Mouse (Mus musculus) heart, embryonic 13.5 days (tissue): ENCODE measurements around the gene 4930451I11Rik. TPM values are rescaled to one million over a fixed set of nuclear protein-coding genes. Genes with fewer than 3 reads are reported as not detected.

Experiments
- ATAC-seq: fragments of 200-750 bp; cut with Nextera tagmentation; 2 replicates; pipeline ENCODE4 v1.8.0; 2017; ENCODE audit warnings: moderate TSS enrichment; ENCODE audit not compliant: insufficient number of reproducible peaks, low FRiP score, low TSS enrichment; ENCODE audit errors: extremely low read depth
- H3K27ac ChIP-seq: fragments of 300-500 bp; sonication (generic); replicated peaks from 2 replicates; pipeline ENCODE4 v1.5.1; 2015; ENCODE audit warnings: moderate library complexity, mild to moderate bottlenecking, inconsistent platforms
- H3K27me3 ChIP-seq: fragments of 300-500 bp; sonication (generic); replicated peaks from 2 replicates; pipeline ENCODE4 v1.6.1; 2015; ENCODE audit warnings: mild to moderate bottlenecking, inconsistent platforms
- H3K36me3 ChIP-seq: fragments of 300-500 bp; sonication (generic); 2 replicates; pipeline ENCODE4 v1.6.1; 2015; ENCODE audit warnings: mild to moderate bottlenecking, inconsistent platforms
- H3K4me1 ChIP-seq: fragments of 300-500 bp; sonication (generic); 2 replicates; pipeline ENCODE4 v1.6.1; 2015; ENCODE audit warnings: inconsistent platforms
- H3K4me2 ChIP-seq: fragments of 300-500 bp; sonication (generic); 2 replicates; pipeline ENCODE4 v1.6.1; 2015; ENCODE audit warnings: inconsistent platforms, mild to moderate bottlenecking, moderate library complexity
- H3K4me3 ChIP-seq: fragments of 300-500 bp; sonication (generic); 2 replicates; pipeline ENCODE4 v1.5.1; 2015; ENCODE audit warnings: moderate library complexity, mild to moderate bottlenecking, inconsistent platforms
- H3K9ac ChIP-seq: fragments of 300-500 bp; sonication (generic); 2 replicates; pipeline ENCODE4 v1.6.1; 2015; ENCODE audit warnings: inconsistent platforms, mild to moderate bottlenecking, moderate library complexity
- H3K9me3 ChIP-seq: fragments of 300-500 bp; sonication (generic); 2 replicates; pipeline ENCODE4 v1.6.1; 2016; ENCODE audit warnings: inconsistent platforms
- WGBS: fragments of 180-500 bp; shearing (Covaris S2); methylation state at CpG from one replicate; pipeline ENCODE4 v1.1.7; 2015; ENCODE audit warnings: mixed read lengths; 5-methylcytosine and 5-hydroxymethylcytosine counted together
- polyA plus RNA-seq: library from polyadenylated mRNA; unstranded; fragments of >200 nt; fragmentation: Nextera tagmentation; extraction: Ambion mirVana; gene quantifications from 2 replicates; pipeline ENCODE4 v1.2.1, GENCODE M21; 2015

Gene 4930451I11Rik
- polyA plus RNA-seq, result not detected in 2 replicates

DNA sequence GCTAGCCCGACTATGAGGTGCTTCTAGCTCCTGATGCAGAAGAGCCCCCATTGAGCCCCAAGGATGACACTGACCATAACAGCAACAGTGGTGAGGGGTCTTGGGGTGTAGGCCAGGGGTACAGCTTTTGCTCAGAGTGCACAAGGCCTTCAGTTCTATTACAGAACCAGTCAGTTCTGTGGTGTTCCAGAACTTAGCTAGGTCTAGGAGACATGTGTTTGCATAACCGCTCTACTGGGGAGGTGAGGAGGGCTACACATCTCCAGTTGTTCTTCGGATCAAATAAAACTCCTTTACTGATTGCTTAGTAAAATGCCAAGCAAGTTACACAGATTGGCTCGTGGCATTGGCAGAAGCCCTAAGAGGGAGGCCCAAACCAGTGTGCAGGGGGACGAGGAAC lies at the start of gene 4930451I11Rik:
4930451I11Rik (minus strand) TSS at position 101 of the 400 bp plus-strand sequence.
- H3K27ac ChIP-seq, result no peak within 1 kb of the TSS
- H3K4me1 ChIP-seq, result peaks cover 5% of the 10 kb centered on the region
- peak within 1 kb of the TSS; percentile 68 for H3K4me2 ChIP-seq
- H3K9me3 ChIP-seq, result no peaks in the 10 kb centered on the region
- H3K27me3 ChIP-seq, result peaks cover 57% of the 10 kb centered on the region
- ATAC-seq, result no peak
- H3K9ac ChIP-seq, result peak within 1 kb of the TSS; percentile 65; the same call in 1 of the 2 replicates
- H3K36me3 ChIP-seq, result no peaks in the 10 kb centered on the region
- WGBS, result 50% methylated on average over 5 of the region's 5 CpGs
- H3K4me3 ChIP-seq, result peak within 1 kb of the TSS; percentile 45

- peak overlapping the region; percentile 98 for H3K9ac ChIP-seq
- H3K27me3 ChIP-seq, result no peaks in the 10 kb centered on the region
Measured at GRCm38 (mm10) chr7:126881040-126881439, 49.6 kb upstream of the 4930451I11Rik start.

GRCm38 (mm10) chr7:126877239-126877638 lies 45.8 kb upstream of the 4930451I11Rik start:
- ATAC-seq, result no peak

More at GRCm38 (mm10) chr7:126881040-126881439, 49.6 kb upstream of the 4930451I11Rik start:
- H3K27ac ChIP-seq, result peak overlapping the region; percentile 98
- peak overlapping the region; percentile 100 for H3K4me2 ChIP-seq
- peaks cover 47% of the 10 kb centered on the region for H3K4me1 ChIP-seq
- H3K4me3 ChIP-seq, result peak overlapping the region; percentile 93
- peaks cover 48% of the 10 kb centered on the region for H3K36me3 ChIP-seq
- H3K9me3 ChIP-seq, result no peaks in the 10 kb centered on the region
- no peak for ATAC-seq
- WGBS, result 63% methylated on average over 6 of the region's 6 CpGs

GRCm38 (mm10) chr7:126870520-126870891 lies 39.1 kb upstream of the 4930451I11Rik start:
- H3K27ac ChIP-seq, result no peak overlapping the region
- H3K4me3 ChIP-seq, result no peak overlapping the region
- H3K9ac ChIP-seq, result no peak overlapping the region
- no peak for ATAC-seq
- H3K36me3 ChIP-seq, result peaks cover 100% of the 10 kb centered on the region
- H3K9me3 ChIP-seq, result no peaks in the 10 kb centered on the region
- 97% methylated on average over 2 of the region's 2 CpGs for WGBS
- H3K27me3 ChIP-seq, result no peaks in the 10 kb centered on the region
- H3K4me1 ChIP-seq, result 0 out of 2 replicates have a peak, but pooled peaks cover 3% of the 10 kb centered on the region
- H3K4me2 ChIP-seq, result no peak overlapping the region

More at GRCm38 (mm10) chr7:126877239-126877638, 45.8 kb upstream of the 4930451I11Rik start:
- H3K27me3 ChIP-seq, result no peaks in the 10 kb centered on the region
- H3K4me1 ChIP-seq, result peaks cover 24% of the 10 kb centered on the region
- H3K27ac ChIP-seq, result no peak overlapping the region
- no peaks in the 10 kb centered on the region for H3K9me3 ChIP-seq
- no peak overlapping the region for H3K4me3 ChIP-seq
- WGBS, result 97% methylated on average over 1 of the region's 1 CpGs
- H3K9ac ChIP-seq, result no peak overlapping the region
- no peak overlapping the region for H3K4me2 ChIP-seq
- H3K36me3 ChIP-seq, result peaks cover 86% of the 10 kb centered on the region

- no peak for ATAC-seq
- H3K36me3 ChIP-seq, result peaks cover 100% of the 10 kb centered on the region
- 88% methylated on average over 23 of the region's 23 CpGs for WGBS
- H3K9ac ChIP-seq, result no peak overlapping the region
- H3K4me2 ChIP-seq, result no peak overlapping the region
- no peak overlapping the region for H3K4me3 ChIP-seq
- H3K4me1 ChIP-seq, result 0 out of 2 replicates have a peak, but pooled peaks cover 3% of the 10 kb centered on the region
- H3K27ac ChIP-seq, result no peak overlapping the region
- H3K27me3 ChIP-seq, result no peaks in the 10 kb centered on the region
- H3K9me3 ChIP-seq, result no peaks in the 10 kb centered on the region
Measured at GRCm38 (mm10) chr7:126869780-126870519, 38.5 kb upstream of the 4930451I11Rik start.

- ATAC-seq, result no peak
- WGBS, result 87% methylated on average over 12 of the region's 12 CpGs
- no peak overlapping the region for H3K27ac ChIP-seq
Measured at GRCm38 (mm10) chr7:126868003-126868402, 36.6 kb upstream of the 4930451I11Rik start.

DNA sequence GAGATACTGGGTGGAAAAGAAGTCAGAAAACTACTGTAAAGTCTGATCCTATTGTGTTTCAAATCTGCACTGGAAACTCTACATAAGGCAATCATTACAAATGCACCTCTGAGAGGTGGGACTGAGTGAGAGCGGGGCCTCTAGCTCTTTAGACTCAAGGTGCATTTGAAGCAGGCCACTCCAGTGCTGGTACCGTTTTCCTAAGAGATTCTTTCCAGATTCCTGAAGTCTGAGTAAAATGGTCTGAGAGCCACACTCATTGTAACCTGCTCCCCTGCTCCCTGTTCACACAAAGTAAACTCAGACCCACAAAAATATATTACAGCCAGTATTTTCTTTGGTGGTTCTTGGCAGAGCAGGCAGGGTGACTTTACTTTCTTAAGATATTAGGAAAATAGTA lies 36.1 kb upstream of the 4930451I11Rik start:
- Histone ChIP-seq H3K27me3 (no peaks in the 10 kb centered on the region), H3K4me3 (no peak overlapping the region), H3K4me1 (peaks cover 19% of the 10 kb centered on the region), H3K4me2 (no peak overlapping the region), H3K27ac (no peak overlapping the region), H3K36me3 (peaks cover 91% of the 10 kb centered on the region), H3K9ac (no peak overlapping the region), H3K9me3 (no peaks in the 10 kb centered on the region)
- WGBS, result 80% methylated on average over 2 of the region's 2 CpGs
- ATAC-seq, result no peak

More at GRCm38 (mm10) chr7:126868003-126868402, 36.6 kb upstream of the 4930451I11Rik start:
- H3K4me3 ChIP-seq, result no peak overlapping the region
- no peaks in the 10 kb centered on the region for H3K9me3 ChIP-seq
- no peaks in the 10 kb centered on the region for H3K27me3 ChIP-seq
- H3K4me2 ChIP-seq, result no peak overlapping the region
- peaks cover 95% of the 10 kb centered on the region for H3K36me3 ChIP-seq
- H3K4me1 ChIP-seq, result peaks cover 15% of the 10 kb centered on the region
- H3K9ac ChIP-seq, result no peak overlapping the region

GRCm38 (mm10) chr7:126863791-126864190 lies 32.4 kb upstream of the 4930451I11Rik start:
- no peaks in the 10 kb centered on the region for H3K27me3 ChIP-seq
- 67% methylated on average over 6 of the region's 6 CpGs for WGBS
- no peaks in the 10 kb centered on the region for H3K9me3 ChIP-seq
- ATAC-seq, result no peak
- peaks cover 74% of the 10 kb centered on the region for H3K36me3 ChIP-seq
- H3K4me2 ChIP-seq, result peak overlapping the region; percentile 80
- peak overlapping the region; percentile 76 for H3K4me3 ChIP-seq
- H3K27ac ChIP-seq, result no peak overlapping the region; the same call in 1 of the 2 replicates
- peaks cover 32% of the 10 kb centered on the region for H3K4me1 ChIP-seq
- peak overlapping the region; percentile 86 for H3K9ac ChIP-seq

- H3K27me3 ChIP-seq, result no peaks in the 10 kb centered on the region
- H3K27ac ChIP-seq, result peak within 1 kb of the TSS; percentile 84
- ATAC-seq, result peak; percentile 57; the same call in 1 of the 2 replicates
- WGBS, result under 1% methylated on average over 41 of the region's 41 CpGs
- H3K9ac ChIP-seq, result peak within 1 kb of the TSS; percentile 86
- peak within 1 kb of the TSS; percentile 80 for H3K4me2 ChIP-seq
- peaks cover 32% of the 10 kb centered on the region for H3K4me1 ChIP-seq
- H3K9me3 ChIP-seq, result no peaks in the 10 kb centered on the region
- peaks cover 74% of the 10 kb centered on the region for H3K36me3 ChIP-seq
- peak within 1 kb of the TSS; percentile 76 for H3K4me3 ChIP-seq
Measured at GRCm38 (mm10) chr7:126862147-126862784, 30.8 kb upstream of the 4930451I11Rik start, which contains the start of gene Ino80e. Gene Ino80e (minus strand): TSS chr7:126862377.

DNA sequence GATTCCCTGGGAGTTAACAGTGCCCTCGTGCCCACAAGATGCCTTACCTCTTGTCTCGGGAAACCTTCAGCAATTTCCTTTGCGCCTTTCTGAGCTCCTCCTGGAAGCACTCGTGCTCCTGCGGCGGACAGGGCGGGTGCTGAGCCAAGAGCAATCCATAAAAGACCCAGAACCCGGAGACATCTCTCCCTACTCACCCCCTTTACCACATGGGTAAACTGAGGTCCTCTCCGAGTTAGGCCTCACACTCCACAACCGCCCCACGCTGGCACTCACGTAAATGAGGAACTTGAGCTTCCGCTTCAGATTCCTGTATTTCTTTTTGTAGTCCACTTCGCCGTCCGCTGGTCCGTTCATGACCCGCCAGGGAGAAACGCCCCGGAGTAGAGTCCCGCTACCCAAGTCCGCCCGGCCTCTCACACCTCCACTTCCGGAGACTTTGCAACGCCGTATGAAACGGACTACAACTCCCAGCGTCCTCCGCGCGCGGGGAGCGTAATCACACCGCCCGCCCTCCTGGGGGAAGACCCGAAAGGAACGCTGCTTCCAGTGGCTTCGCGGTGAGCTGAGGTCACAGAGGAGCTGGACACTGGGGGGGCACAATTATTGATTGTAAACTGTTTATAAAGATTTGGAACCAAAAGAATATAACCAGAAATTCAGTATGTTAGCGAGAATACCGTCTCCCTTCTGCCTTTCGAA lies 30.1 kb upstream of the 4930451I11Rik start, which contains the start of gene Hirip3:
Hirip3 (plus strand) TSS at position 544 of the 702 bp plus-strand sequence.
- Histone ChIP-seq H3K9me3 (no peaks in the 10 kb centered on the region), H3K36me3 (peaks cover 74% of the 10 kb centered on the region), H3K9ac (peak within 1 kb of the TSS; percentile 86), H3K27me3 (no peaks in the 10 kb centered on the region), H3K4me3 (peak within 1 kb of the TSS; percentile 76), H3K4me2 (peak within 1 kb of the TSS; percentile 80), H3K27ac (peak within 1 kb of the TSS; percentile 84), H3K4me1 (peaks cover 32% of the 10 kb centered on the region)
- peak; percentile 86 for ATAC-seq
- 1% methylated on average over 42 of the region's 42 CpGs for WGBS

DNA sequence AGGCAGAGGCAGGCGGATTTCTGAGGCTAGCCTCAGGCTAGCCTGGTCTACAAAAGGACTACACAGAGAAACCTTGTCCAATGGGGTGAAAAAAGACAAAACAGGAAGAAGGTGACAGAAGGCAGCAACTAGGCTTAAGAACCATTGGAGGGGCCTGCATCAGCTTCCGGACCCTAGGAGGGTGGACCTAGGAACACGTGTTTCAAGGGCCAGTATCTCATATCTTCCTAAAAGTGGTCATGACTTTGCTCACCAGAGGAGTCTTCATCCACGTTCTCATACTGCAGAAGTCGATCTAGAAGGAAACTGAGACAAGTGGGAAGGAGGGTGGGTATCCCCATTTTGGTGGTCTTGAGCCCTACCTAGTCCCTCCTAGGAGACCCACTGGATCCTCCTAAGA lies 29.5 kb upstream of the 4930451I11Rik start:
- peaks cover 31% of the 10 kb centered on the region for H3K4me1 ChIP-seq
- ATAC-seq, result no peak
- H3K9ac ChIP-seq, result peak overlapping the region; percentile 86
- H3K36me3 ChIP-seq, result peaks cover 74% of the 10 kb centered on the region
- H3K27me3 ChIP-seq, result no peaks in the 10 kb centered on the region
- peak overlapping the region; percentile 80 for H3K4me2 ChIP-seq
- peak overlapping the region; percentile 76 for H3K4me3 ChIP-seq
- H3K27ac ChIP-seq, result peak overlapping the region; percentile 84
- H3K9me3 ChIP-seq, result no peaks in the 10 kb centered on the region
- 51% methylated on average over 5 of the region's 5 CpGs for WGBS
